Mouse (Mus musculus): ENCODE results near the gene Ctc1.

GRCm38 (mm10) chr11:69065394-69065925 lies 49.7 kb downstream of the Ctc1 start:
- no peak for TF ChIP-seq CTCF (conservative IDR thresholded peaks at IDR 0.05; ENCODE audit: low read length)
- no peak for TF ChIP-seq POU5F1 (IDR thresholded peaks at IDR 0.05; ENCODE audit: borderline replicate concordance, low read length)

Measured in E14TG2a.4 (cell line).